Mouse (Mus musculus): ENCODE data around the gene Tgfbr2.

- TF ChIP-seq CTCF (IDR thresholded peaks at IDR 0.05; ENCODE audit: extremely low read depth, insufficient read length, insufficient replicate concordance, low read depth, low read length) (no peak), POLR2A (IDR thresholded peaks at IDR 0.05; ENCODE audit: low read depth, low read length) (no peak)
Measured at GRCm38 (mm10) chr9:116111149-116111970, 63.8 kb downstream of the Tgfbr2 start.

All from small intestine, adult 2 months (tissue).